Mouse (Mus musculus): ENCODE results near the gene Celsr2.
A peak's percentile ranks its signal among the peaks of the same experiment; 100 is the strongest.

Gene Celsr2

GRCm38 (mm10) chr3:108378875-108379663, 36.3 kb downstream of the Celsr2 start:
- no peak for DNase-seq

- DNase-seq = no peak
These were observed 42.7 kb downstream of the Celsr2 start for GRCm38 (mm10) chr3:108372691-108373090.

GRCm38 (mm10) chr3:108372274-108372673, 43.1 kb downstream of the Celsr2 start:
- no peak for DNase-seq

GRCm38 (mm10) chr3:108368721-108369120, 46.6 kb downstream of the Celsr2 start:
- no peak for DNase-seq

DNA sequence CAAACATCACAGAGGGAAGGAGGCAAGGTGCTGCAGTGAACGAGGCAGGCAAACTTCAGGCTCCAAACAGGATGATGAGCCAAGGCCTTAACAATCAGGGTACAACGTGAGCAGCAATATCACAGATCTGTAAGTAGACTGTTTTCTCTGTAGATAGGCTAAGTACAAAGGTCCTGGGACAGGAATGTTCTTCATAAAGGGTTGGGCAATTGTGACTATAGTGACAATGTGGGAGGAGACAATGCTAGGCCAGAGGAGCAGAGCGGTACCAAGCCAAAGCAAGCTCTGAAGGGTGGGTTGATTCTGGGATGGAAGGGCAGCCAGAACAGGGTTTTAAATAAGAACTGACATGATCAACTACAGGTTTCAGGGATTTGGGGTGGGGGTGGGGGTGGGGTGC, 47.5 kb downstream of the Celsr2 start:
- DNase-seq = no peak

GRCm38 (mm10) chr3:108367173-108367572, 48.2 kb downstream of the Celsr2 start:
- DNase-seq = peak; percentile 32

DNA sequence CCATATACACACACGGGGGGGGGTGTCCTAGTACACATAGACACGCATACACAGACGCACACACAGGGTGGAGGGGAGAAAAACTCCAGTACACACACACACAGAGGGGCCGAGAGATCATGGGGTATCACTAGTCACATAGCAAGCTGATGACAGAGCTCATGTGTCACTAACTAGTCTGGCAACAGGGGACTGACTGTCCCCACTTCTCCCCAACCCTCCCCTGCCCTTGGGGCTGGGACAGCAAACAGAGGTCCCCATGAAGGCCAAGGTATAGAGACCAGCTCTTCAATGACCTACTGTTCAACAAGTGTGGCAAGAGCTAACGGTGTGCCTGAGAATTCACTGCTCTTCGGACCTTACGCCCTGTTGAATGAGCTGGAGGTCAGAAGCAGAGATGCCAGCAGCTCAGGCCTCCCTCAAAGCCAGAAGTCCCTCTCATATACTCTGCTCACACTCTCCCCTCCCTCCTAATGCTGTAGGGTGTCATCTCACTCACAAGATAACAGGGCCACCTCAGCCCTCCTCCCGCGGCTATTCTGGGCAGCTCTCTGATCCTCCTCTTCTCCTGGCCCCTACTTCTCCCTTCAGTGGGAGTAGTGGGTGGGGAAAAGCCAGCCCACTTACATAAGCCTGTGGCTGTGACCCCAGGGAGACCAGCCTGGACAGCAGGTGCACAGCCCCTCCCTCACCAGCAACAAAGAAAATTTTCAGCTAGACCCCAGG, 50.9 kb downstream of the Celsr2 start, which contains the start of gene Mybphl:
TSS of gene Mybphl (plus strand) at position 642 of the 726 bp plus-strand sequence.
- no peak for DNase-seq

- DNase-seq = no peak
These were observed 51.7 kb downstream of the Celsr2 start for GRCm38 (mm10) chr3:108363626-108364025.

DNA sequence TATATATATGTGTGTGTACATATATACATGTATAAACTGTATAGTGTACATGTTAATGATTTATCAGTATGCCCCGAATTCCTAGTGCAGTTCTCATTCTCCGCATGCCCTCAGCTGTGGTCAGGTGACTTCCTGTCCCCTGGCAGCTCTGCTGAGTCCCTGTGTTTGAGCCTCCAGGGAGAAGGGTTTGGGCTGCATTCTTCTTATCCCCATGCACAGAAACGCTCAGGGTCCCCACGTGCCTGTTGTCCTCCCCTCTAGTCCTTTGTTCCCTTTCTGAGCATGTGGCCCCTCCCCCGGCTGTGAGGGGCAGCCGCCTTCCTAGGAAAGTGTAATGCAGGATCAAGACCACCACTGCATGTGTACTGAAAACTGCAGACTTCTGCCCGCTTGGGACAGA, 54.5 kb downstream of the Celsr2 start:
- no peak for DNase-seq

DNA sequence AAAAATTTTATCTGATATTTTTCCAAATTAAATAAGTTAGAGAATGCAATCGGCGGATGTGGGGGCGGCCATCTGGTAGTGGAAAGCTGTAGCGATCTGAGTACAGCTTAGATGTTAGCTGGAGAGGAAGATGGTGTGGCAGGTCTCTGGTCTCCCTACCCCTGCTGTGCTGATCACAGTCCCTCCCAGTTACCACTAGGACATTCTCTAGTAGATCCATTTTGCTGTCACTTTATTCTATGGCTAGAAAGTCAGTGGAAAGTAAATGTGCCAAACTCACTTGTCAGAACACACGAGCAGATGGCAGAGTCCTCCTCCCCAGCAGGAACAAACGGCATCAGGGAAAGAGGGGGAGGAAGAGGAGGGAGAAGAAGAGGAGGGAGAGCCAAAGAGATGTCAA, 56.9 kb downstream of the Celsr2 start:
- peak; percentile 17 for DNase-seq

DNA sequence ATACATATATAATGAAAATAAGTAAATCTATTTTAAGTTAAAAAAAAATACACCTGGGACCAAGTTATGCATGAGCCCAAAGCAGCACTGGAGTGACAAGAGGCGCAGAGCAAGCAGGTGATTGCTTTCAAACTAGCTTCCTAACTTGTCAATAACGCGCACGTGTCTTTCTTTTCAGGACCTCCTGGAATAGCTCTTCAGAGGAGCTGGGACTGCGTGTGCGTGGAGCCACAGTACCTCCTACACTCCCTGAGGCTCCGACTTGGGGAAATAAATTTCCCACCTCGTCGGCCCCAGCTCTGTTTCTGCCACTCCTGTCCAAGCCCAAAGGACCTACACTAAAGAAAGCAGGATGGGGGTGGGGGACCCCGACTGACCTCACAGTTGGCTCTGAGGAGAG, 58.3 kb downstream of the Celsr2 start:
- DNase-seq = no peak

- no peak for DNase-seq
These were observed 60.1 kb downstream of the Celsr2 start for GRCm38 (mm10) chr3:108355245-108355644.

- no peak for DNase-seq
These were observed 67.0 kb downstream of the Celsr2 start for GRCm38 (mm10) chr3:108348376-108348775.

- DNase-seq = no peak
These were observed 69.5 kb downstream of the Celsr2 start for GRCm38 (mm10) chr3:108345855-108346254.

- DNase-seq = no peak
These were observed 73.2 kb downstream of the Celsr2 start for GRCm38 (mm10) chr3:108342185-108342584.

DNA sequence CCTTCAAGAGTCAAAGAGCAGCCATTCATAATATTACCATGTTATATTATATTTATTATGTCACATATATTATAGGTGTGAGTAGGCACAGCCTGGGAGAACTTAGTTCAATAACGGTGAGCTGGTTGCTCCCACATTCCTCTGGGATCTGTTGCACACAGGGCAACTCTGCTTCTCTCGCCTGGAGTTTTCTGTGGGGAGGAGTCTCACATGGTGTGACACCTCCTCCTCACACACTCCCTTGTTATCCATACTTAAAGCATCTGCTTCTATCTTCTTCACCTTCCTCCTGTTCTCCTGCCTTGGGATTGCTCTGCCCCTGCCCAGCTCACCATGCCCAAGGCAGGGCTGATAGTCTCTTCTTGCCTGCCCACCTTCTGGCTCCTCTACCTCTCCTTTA, 74.3 kb downstream of the Celsr2 start:
- no peak for DNase-seq

Data from cerebellum, adult 11-12 months (tissue).